Mouse (Mus musculus): ENCODE data around the gene Ints7. TPM values are rescaled to one million over a fixed set of nuclear protein-coding genes. Genes with fewer than 3 reads are reported as not detected.
A peak's percentile ranks its signal among the peaks of the same experiment; 100 is the strongest.

The Ints7 gene
- polyA plus RNA-seq, 1 experiment = 17.5 TPM

GRCm38 (mm10) chr1:191661019-191661796 is 85.8 kb downstream of the Ints7 start:
- no peaks in the 10 kb centered on the region for H3K79me2 ChIP-seq (ENCODE audit: control insufficient read depth, insufficient read depth)
- H3K4me3 ChIP-seq = no peak overlapping the region
- TF ChIP-seq TCF3 (IDR thresholded peaks at IDR 0.05; ENCODE audit: insufficient read length, low read depth) = no peak
- peak; percentile 51 for TF ChIP-seq TCF12 (IDR thresholded peaks at IDR 0.05; ENCODE audit: insufficient read depth, poor library complexity, severe bottlenecking)
- no peak for TF ChIP-seq USF1 (IDR thresholded peaks at IDR 0.05; ENCODE audit: low read depth)
- peak; percentile 39 to 63 (median 54) for TF ChIP-seq MYOD1 (IDR thresholded peaks at IDR 0.05; ENCODE audit: control insufficient read depth in 1 of 3, insufficient read length in 2 of 3, low read depth in 2 of 3)
- no peak for TF ChIP-seq REST (IDR thresholded peaks at IDR 0.05; ENCODE audit: insufficient read depth, insufficient read length)
- TF ChIP-seq MAX (IDR thresholded peaks at IDR 0.05; ENCODE audit: low read depth) = no peak
- peak; percentile 89 for TF ChIP-seq CEBPB (IDR thresholded peaks at IDR 0.05; ENCODE audit: insufficient read depth, poor library complexity, severe bottlenecking)
- TF ChIP-seq POLR2A (IDR thresholded peaks at IDR 0.05; ENCODE audit: insufficient read length, low read depth) = no peak
- peak; percentile 53 for TF ChIP-seq SRF (IDR thresholded peaks at IDR 0.05; ENCODE audit: control insufficient read depth, insufficient read length, low read depth)
- peak in 1 of 3 experiments; percentile 36 for TF ChIP-seq MYOG (IDR thresholded peaks at IDR 0.05; ENCODE audit: control insufficient read depth in 1 of 3, insufficient read depth in 1 of 3, insufficient read length in 2 of 3, low read depth in 2 of 3)
- TF ChIP-seq POLR2AphosphoS2 (IDR thresholded peaks at IDR 0.05; ENCODE audit: insufficient read length, low read depth) = no peak
- peak overlapping the region; percentile 94 for H3K4me2 ChIP-seq (ENCODE audit: low read depth)
- H3K36me3 ChIP-seq (ENCODE audit: control insufficient read depth, insufficient read depth) = no peaks in the 10 kb centered on the region
- H3K27me3 ChIP-seq (ENCODE audit: control insufficient read depth, insufficient read depth, insufficient read length) = no peaks in the 10 kb centered on the region
- H3ac ChIP-seq (ENCODE audit: control insufficient read depth, insufficient read length) = no peak overlapping the region

- no peak overlapping the region for H3ac ChIP-seq (ENCODE audit: control insufficient read depth, insufficient read length)
- no peak overlapping the region for H3K4me3 ChIP-seq
- TF ChIP-seq MYOD1 (IDR thresholded peaks at IDR 0.05; ENCODE audit: control insufficient read depth in 1 of 3, insufficient read length in 2 of 3, low read depth in 2 of 3) (peak; percentile 44 to 98 (median 95)), MYOG (IDR thresholded peaks at IDR 0.05; ENCODE audit: control insufficient read depth in 1 of 3, insufficient read depth in 1 of 3, insufficient read length in 2 of 3, low read depth in 2 of 3) (peak; percentile 59 to 90 (median 90)), USF1 (IDR thresholded peaks at IDR 0.05; ENCODE audit: low read depth) (no peak), CEBPB (IDR thresholded peaks at IDR 0.05; ENCODE audit: insufficient read depth, poor library complexity, severe bottlenecking) (peak; percentile 70; the same call in 1 of the 2 replicates), TCF12 (IDR thresholded peaks at IDR 0.05; ENCODE audit: insufficient read depth, poor library complexity, severe bottlenecking) (peak; percentile 90), REST (IDR thresholded peaks at IDR 0.05; ENCODE audit: insufficient read depth, insufficient read length) (no peak), MAX (IDR thresholded peaks at IDR 0.05; ENCODE audit: low read depth) (no peak), SRF (IDR thresholded peaks at IDR 0.05; ENCODE audit: control insufficient read depth, insufficient read length, low read depth) (peak; percentile 18), POLR2AphosphoS2 (IDR thresholded peaks at IDR 0.05; ENCODE audit: insufficient read length, low read depth) (no peak), TCF3 (IDR thresholded peaks at IDR 0.05; ENCODE audit: insufficient read length, low read depth) (peak; percentile 32), POLR2A (IDR thresholded peaks at IDR 0.05; ENCODE audit: insufficient read length, low read depth) (peak; percentile 42)
- no peaks in the 10 kb centered on the region for H3K79me2 ChIP-seq (ENCODE audit: control insufficient read depth, insufficient read depth)
- no peaks in the 10 kb centered on the region for H3K36me3 ChIP-seq (ENCODE audit: control insufficient read depth, insufficient read depth)
- H3K27me3 ChIP-seq (ENCODE audit: control insufficient read depth, insufficient read depth, insufficient read length) = no peaks in the 10 kb centered on the region
- peak overlapping the region; percentile 94 for H3K4me2 ChIP-seq (ENCODE audit: low read depth)
Observed at GRCm38 (mm10) chr1:191662178-191662898, 86.9 kb downstream of the Ints7 start.

GRCm38 (mm10) chr1:191662899-191663500 is 87.6 kb downstream of the Ints7 start:
- TF ChIP-seq MYOD1 (IDR thresholded peaks at IDR 0.05; ENCODE audit: control insufficient read depth in 1 of 3, insufficient read length in 2 of 3, low read depth in 2 of 3) (peak in 1 of 3 experiments; percentile 26), SRF (IDR thresholded peaks at IDR 0.05; ENCODE audit: control insufficient read depth, insufficient read length, low read depth) (no peak), REST (IDR thresholded peaks at IDR 0.05; ENCODE audit: insufficient read depth, insufficient read length) (no peak), USF1 (IDR thresholded peaks at IDR 0.05; ENCODE audit: low read depth) (no peak), POLR2AphosphoS2 (IDR thresholded peaks at IDR 0.05; ENCODE audit: insufficient read length, low read depth) (no peak), TCF12 (IDR thresholded peaks at IDR 0.05; ENCODE audit: insufficient read depth, poor library complexity, severe bottlenecking) (no peak), POLR2A (IDR thresholded peaks at IDR 0.05; ENCODE audit: insufficient read length, low read depth) (no peak)
- Histone ChIP-seq H3ac (ENCODE audit: control insufficient read depth, insufficient read length) (no peak overlapping the region), H3K4me3 (no peak overlapping the region), H3K4me2 (ENCODE audit: low read depth) (peak overlapping the region; percentile 94), H3K79me2 (ENCODE audit: control insufficient read depth, insufficient read depth) (no peaks in the 10 kb centered on the region), H3K36me3 (ENCODE audit: control insufficient read depth, insufficient read depth) (no peaks in the 10 kb centered on the region), H3K27me3 (ENCODE audit: control insufficient read depth, insufficient read depth, insufficient read length) (no peaks in the 10 kb centered on the region)

GRCm38 (mm10) chr1:191663603-191664002 is 88.2 kb downstream of the Ints7 start:
- Histone ChIP-seq H3K27me3 (ENCODE audit: control insufficient read depth, insufficient read depth, insufficient read length) (no peaks in the 10 kb centered on the region), H3K4me3 (no peak overlapping the region), H3ac (ENCODE audit: control insufficient read depth, insufficient read length) (no peak overlapping the region), H3K4me2 (ENCODE audit: low read depth) (no peak overlapping the region), H3K79me2 (ENCODE audit: control insufficient read depth, insufficient read depth) (no peaks in the 10 kb centered on the region), H3K36me3 (ENCODE audit: control insufficient read depth, insufficient read depth) (no peaks in the 10 kb centered on the region)
- TF ChIP-seq POLR2AphosphoS2 (IDR thresholded peaks at IDR 0.05; ENCODE audit: insufficient read length, low read depth) = no peak
- TF ChIP-seq MAX (IDR thresholded peaks at IDR 0.05; ENCODE audit: low read depth) = no peak
- no peak for TF ChIP-seq TCF12 (IDR thresholded peaks at IDR 0.05; ENCODE audit: insufficient read depth, poor library complexity, severe bottlenecking)
- TF ChIP-seq REST (IDR thresholded peaks at IDR 0.05; ENCODE audit: insufficient read depth, insufficient read length) = no peak
- no peak for TF ChIP-seq SRF (IDR thresholded peaks at IDR 0.05; ENCODE audit: control insufficient read depth, insufficient read length, low read depth)
- TF ChIP-seq MYOG (IDR thresholded peaks at IDR 0.05; ENCODE audit: control insufficient read depth in 1 of 3, insufficient read depth in 1 of 3, insufficient read length in 2 of 3, low read depth in 2 of 3) = no peak
- TF ChIP-seq POLR2A (IDR thresholded peaks at IDR 0.05; ENCODE audit: insufficient read length, low read depth) = no peak
- TF ChIP-seq CEBPB (IDR thresholded peaks at IDR 0.05; ENCODE audit: insufficient read depth, poor library complexity, severe bottlenecking) = no peak
- TF ChIP-seq MYOD1 (IDR thresholded peaks at IDR 0.05; ENCODE audit: control insufficient read depth in 1 of 3, insufficient read length in 2 of 3, low read depth in 2 of 3) = no peak
- no peak for TF ChIP-seq USF1 (IDR thresholded peaks at IDR 0.05; ENCODE audit: low read depth)
- no peak for TF ChIP-seq E2F4 (IDR thresholded peaks at IDR 0.05; ENCODE audit: insufficient read depth)

Data from myocyte (in vitro differentiated cells).